Mouse (Mus musculus): ENCODE measurements around the gene Nav2. TPM values are rescaled to one million over a fixed set of nuclear protein-coding genes. Genes with fewer than 3 reads are reported as not detected.

Gene Nav2
- polyA plus RNA-seq, 1 experiment: 21.9 TPM

DNA sequence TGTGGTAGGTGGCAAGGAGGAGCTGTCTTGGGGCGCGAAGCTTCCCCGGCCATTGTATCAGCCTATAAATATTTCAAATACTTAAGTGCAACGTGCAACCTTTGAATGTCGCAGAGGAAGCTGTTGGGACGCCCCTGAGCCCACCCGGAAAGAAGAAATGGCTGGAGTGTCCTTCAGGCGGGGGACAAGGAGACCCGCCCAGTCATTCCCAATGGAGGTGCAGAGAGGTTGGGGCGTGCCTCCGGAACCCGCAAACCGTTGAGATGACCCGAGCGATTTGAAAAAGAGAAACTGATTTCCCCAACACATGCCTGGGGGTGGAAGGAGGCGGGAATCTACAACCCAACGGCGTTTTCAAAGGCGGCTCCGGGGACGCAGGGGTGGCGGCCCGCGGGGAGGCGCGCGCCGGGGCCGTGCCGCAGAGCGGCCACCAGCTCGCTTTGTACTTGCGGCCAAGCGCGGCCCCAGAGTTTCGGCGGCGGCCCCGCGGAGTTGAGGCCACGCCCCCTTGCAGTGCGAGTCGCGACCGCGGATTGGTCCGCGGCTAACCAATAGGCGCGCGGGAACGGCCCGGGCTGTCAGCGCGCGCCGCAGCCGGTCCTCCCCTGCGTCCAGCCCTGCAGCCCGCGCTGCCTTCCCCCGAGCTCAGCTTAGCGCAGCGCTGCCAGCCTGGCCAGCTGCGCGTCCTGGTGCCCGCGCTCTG lies 337.2 kb downstream of the Nav2 start:
- peak; percentile 64 for TF ChIP-seq POLR2A (IDR thresholded peaks at IDR 0.05; ENCODE audit: insufficient read length, low read depth)
- peak; percentile 63 for TF ChIP-seq E2F4 (IDR thresholded peaks at IDR 0.05; ENCODE audit: insufficient read depth)
- TF ChIP-seq MYOG (IDR thresholded peaks at IDR 0.05; ENCODE audit: control insufficient read depth in 1 of 3, insufficient read depth in 1 of 3, insufficient read length in 2 of 3, low read depth in 2 of 3): peak in 2 of 3 experiments; percentile 48 to 75
- peak; percentile 14 for TF ChIP-seq POLR2AphosphoS2 (IDR thresholded peaks at IDR 0.05; ENCODE audit: insufficient read length, low read depth)
- TF ChIP-seq MYOD1 (IDR thresholded peaks at IDR 0.05; ENCODE audit: control insufficient read depth in 1 of 3, insufficient read length in 2 of 3, low read depth in 2 of 3): peak in 2 of 3 experiments; percentile 61 to 84
- TF ChIP-seq CEBPB (IDR thresholded peaks at IDR 0.05; ENCODE audit: insufficient read depth, poor library complexity, severe bottlenecking): no peak
- no peak for TF ChIP-seq REST (IDR thresholded peaks at IDR 0.05; ENCODE audit: insufficient read depth, insufficient read length)
- no peak for TF ChIP-seq MAX (IDR thresholded peaks at IDR 0.05; ENCODE audit: low read depth)
- Histone ChIP-seq H3K4me3 (peak overlapping the region; percentile 34), H3K27me3 (ENCODE audit: control insufficient read depth, insufficient read depth, insufficient read length) (no peaks in the 10 kb centered on the region), H3K36me3 (ENCODE audit: control insufficient read depth, insufficient read depth) (no peaks in the 10 kb centered on the region), H3K4me2 (ENCODE audit: low read depth) (peak overlapping the region; percentile 97), H3K79me2 (ENCODE audit: control insufficient read depth, insufficient read depth) (no peaks in the 10 kb centered on the region), H3ac (ENCODE audit: control insufficient read depth, insufficient read length) (peak overlapping the region; percentile 3)

DNA sequence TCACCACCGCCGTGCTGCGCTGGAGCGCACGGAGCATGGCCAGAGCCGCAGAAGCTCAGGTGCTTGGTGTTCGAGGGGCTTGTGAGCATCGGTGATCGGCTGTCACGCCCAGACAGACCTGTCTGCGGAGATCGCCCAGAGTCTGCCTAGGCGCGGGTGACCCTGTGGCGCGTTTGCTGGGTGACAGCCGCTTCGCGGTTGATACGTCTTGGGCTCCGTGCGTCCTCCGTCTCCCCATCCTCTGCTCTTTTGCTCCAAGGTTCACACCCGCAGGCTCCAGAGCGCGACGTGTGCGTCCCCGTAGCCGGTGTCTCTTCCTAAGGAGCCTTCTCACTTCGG lies 337.7 kb downstream of the Nav2 start:
- H3K79me2 ChIP-seq (ENCODE audit: control insufficient read depth, insufficient read depth): no peaks in the 10 kb centered on the region
- TF ChIP-seq POLR2A (IDR thresholded peaks at IDR 0.05; ENCODE audit: insufficient read length, low read depth): no peak
- TF ChIP-seq MAX (IDR thresholded peaks at IDR 0.05; ENCODE audit: low read depth): no peak
- no peak for TF ChIP-seq SRF (IDR thresholded peaks at IDR 0.05; ENCODE audit: control insufficient read depth, insufficient read length, low read depth)
- TF ChIP-seq MYOD1 (IDR thresholded peaks at IDR 0.05; ENCODE audit: control insufficient read depth in 1 of 3, insufficient read length in 2 of 3, low read depth in 2 of 3): no peak
- no peak for TF ChIP-seq USF1 (IDR thresholded peaks at IDR 0.05; ENCODE audit: low read depth)
- no peak for TF ChIP-seq POLR2AphosphoS2 (IDR thresholded peaks at IDR 0.05; ENCODE audit: insufficient read length, low read depth)
- TF ChIP-seq TCF3 (IDR thresholded peaks at IDR 0.05; ENCODE audit: insufficient read length, low read depth): no peak
- no peak for TF ChIP-seq REST (IDR thresholded peaks at IDR 0.05; ENCODE audit: insufficient read depth, insufficient read length)
- no peak for TF ChIP-seq E2F4 (IDR thresholded peaks at IDR 0.05; ENCODE audit: insufficient read depth)
- no peak for TF ChIP-seq TCF12 (IDR thresholded peaks at IDR 0.05; ENCODE audit: insufficient read depth, poor library complexity, severe bottlenecking)
- no peak for TF ChIP-seq CEBPB (IDR thresholded peaks at IDR 0.05; ENCODE audit: insufficient read depth, poor library complexity, severe bottlenecking)
- TF ChIP-seq MYOG (IDR thresholded peaks at IDR 0.05; ENCODE audit: control insufficient read depth in 1 of 3, insufficient read depth in 1 of 3, insufficient read length in 2 of 3, low read depth in 2 of 3): no peak
- H3K4me2 ChIP-seq (ENCODE audit: low read depth): peak overlapping the region; percentile 97
- H3ac ChIP-seq (ENCODE audit: control insufficient read depth, insufficient read length): peak overlapping the region; percentile 3
- peak overlapping the region; percentile 34 for H3K4me3 ChIP-seq
- H3K27me3 ChIP-seq (ENCODE audit: control insufficient read depth, insufficient read depth, insufficient read length): no peaks in the 10 kb centered on the region
- no peaks in the 10 kb centered on the region for H3K36me3 ChIP-seq (ENCODE audit: control insufficient read depth, insufficient read depth)

DNA sequence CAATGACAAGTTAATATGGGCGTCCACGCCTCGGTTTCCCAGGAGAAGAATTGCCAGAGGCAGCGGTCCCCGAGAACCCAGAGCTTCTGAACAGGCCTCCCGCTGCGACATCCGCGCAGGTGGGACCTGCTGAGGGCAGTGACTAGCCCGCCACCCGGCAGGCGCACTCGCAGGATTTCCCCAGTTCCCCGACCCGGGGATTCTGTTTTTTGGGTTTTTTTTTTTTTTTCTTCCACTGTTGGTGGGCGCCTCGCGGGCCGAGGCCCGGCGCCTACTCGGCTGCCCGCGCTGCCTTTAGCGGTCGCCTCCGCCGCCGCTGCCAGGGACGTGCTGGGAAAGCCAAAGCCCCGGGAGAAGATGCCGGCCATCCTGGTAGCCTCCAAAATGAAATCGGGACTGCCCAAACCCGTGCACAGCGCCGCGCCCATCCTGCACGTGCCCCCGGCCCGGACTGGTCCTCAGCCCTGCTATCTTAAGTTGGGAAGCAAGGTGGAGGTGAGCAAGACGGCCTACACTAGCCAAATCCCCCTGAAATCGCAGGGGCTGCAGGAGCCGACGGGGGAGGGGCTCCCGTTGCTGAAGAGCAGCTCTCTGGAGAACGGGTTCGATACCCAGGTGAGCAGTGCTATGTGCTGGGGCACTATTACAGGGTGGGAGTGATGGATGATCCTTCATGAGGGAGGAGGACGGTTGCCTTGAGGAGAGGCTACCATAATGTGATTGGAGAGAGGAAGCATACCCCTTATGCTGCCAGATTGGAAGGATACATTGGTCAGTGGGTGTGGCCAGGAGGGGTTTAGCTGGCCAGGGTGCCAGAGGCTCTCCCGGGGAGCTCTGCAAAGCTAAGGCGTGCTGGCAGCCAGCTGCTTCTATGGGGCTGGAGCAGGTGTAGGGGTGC lies 338.3 kb downstream of the Nav2 start:
- no peaks in the 10 kb centered on the region for H3K79me2 ChIP-seq (ENCODE audit: control insufficient read depth, insufficient read depth)
- TF ChIP-seq MYOD1 (IDR thresholded peaks at IDR 0.05; ENCODE audit: control insufficient read depth in 1 of 3, insufficient read length in 2 of 3, low read depth in 2 of 3): no peak
- TF ChIP-seq CEBPB (IDR thresholded peaks at IDR 0.05; ENCODE audit: insufficient read depth, poor library complexity, severe bottlenecking): no peak
- no peak for TF ChIP-seq USF1 (IDR thresholded peaks at IDR 0.05; ENCODE audit: low read depth)
- TF ChIP-seq POLR2A (IDR thresholded peaks at IDR 0.05; ENCODE audit: insufficient read length, low read depth): no peak
- no peak for TF ChIP-seq SRF (IDR thresholded peaks at IDR 0.05; ENCODE audit: control insufficient read depth, insufficient read length, low read depth)
- no peak for TF ChIP-seq E2F4 (IDR thresholded peaks at IDR 0.05; ENCODE audit: insufficient read depth)
- TF ChIP-seq POLR2AphosphoS2 (IDR thresholded peaks at IDR 0.05; ENCODE audit: insufficient read length, low read depth): no peak
- no peak for TF ChIP-seq TCF3 (IDR thresholded peaks at IDR 0.05; ENCODE audit: insufficient read length, low read depth)
- TF ChIP-seq TCF12 (IDR thresholded peaks at IDR 0.05; ENCODE audit: insufficient read depth, poor library complexity, severe bottlenecking): no peak
- no peak for TF ChIP-seq REST (IDR thresholded peaks at IDR 0.05; ENCODE audit: insufficient read depth, insufficient read length)
- TF ChIP-seq MYOG (IDR thresholded peaks at IDR 0.05; ENCODE audit: control insufficient read depth in 1 of 3, insufficient read depth in 1 of 3, insufficient read length in 2 of 3, low read depth in 2 of 3): no peak
- no peak for TF ChIP-seq MAX (IDR thresholded peaks at IDR 0.05; ENCODE audit: low read depth)
- no peaks in the 10 kb centered on the region for H3K27me3 ChIP-seq (ENCODE audit: control insufficient read depth, insufficient read depth, insufficient read length)
- H3K36me3 ChIP-seq (ENCODE audit: control insufficient read depth, insufficient read depth): no peaks in the 10 kb centered on the region
- H3ac ChIP-seq (ENCODE audit: control insufficient read depth, insufficient read length): peak overlapping the region; percentile 3
- peak overlapping the region; percentile 97 for H3K4me2 ChIP-seq (ENCODE audit: low read depth)
- peak overlapping the region; percentile 34 for H3K4me3 ChIP-seq

DNA sequence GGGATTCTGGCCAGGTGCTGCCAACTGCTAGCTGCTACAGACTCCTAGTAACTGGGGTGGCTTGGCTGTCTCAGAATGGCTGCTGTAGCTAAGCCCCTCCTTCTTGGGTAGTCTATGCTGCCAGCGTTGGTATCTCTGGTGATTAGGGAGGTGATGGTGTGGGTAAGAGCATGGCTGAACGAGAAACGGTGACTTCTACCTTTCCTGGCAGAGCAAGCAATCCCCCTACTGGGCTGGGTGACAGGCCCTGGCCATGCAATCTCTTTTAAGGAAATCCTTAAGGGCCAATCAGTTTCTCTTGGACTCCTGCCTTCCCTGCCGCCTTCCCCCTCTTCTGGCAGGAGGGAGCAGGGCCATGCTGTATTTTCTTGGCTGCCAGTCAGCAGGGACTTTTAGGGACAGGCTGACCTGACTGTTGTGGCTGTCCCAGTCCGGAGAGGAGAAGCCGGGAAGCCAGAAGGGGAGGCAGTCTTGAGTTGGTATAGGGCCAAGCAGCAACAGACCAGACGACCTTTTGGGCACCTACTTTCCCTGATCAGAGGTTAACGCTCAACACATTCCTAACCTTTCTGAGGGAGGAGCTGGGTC lies 339.3 kb downstream of the Nav2 start:
- Histone ChIP-seq H3K79me2 (ENCODE audit: control insufficient read depth, insufficient read depth) (no peaks in the 10 kb centered on the region), H3ac (ENCODE audit: control insufficient read depth, insufficient read length) (no peak overlapping the region), H3K4me2 (ENCODE audit: low read depth) (peak overlapping the region; percentile 97), H3K4me3 (peak overlapping the region; percentile 34), H3K27me3 (ENCODE audit: control insufficient read depth, insufficient read depth, insufficient read length) (no peaks in the 10 kb centered on the region), H3K36me3 (ENCODE audit: control insufficient read depth, insufficient read depth) (no peaks in the 10 kb centered on the region)
- TF ChIP-seq TCF12 (IDR thresholded peaks at IDR 0.05; ENCODE audit: insufficient read depth, poor library complexity, severe bottlenecking) (no peak), CEBPB (IDR thresholded peaks at IDR 0.05; ENCODE audit: insufficient read depth, poor library complexity, severe bottlenecking) (no peak)
